Mouse (Mus musculus): ENCODE results near the gene Nus1.

DNA sequence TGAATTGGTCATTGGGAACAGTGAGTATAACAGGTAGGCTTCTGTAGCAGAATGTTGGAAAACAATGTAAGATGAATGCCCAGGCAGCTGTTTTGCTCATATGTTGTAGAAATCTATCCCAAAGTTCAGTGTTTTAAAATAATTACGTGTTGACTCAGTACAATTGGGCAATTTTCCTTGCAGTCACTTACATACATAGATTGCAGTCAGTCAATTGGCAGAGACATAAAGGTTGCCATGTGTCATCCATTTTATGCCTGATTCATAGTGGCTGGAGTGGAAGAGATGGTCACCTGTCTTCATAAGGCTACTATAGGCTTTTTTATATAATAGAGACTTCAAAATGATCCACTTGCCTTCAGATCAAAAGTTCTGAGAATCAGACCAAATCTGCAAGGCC is 3.2 kb downstream of the Nus1 start:
- TF ChIP-seq CTCF (IDR thresholded peaks at IDR 0.05; ENCODE audit: low read depth, low read length) (no peak), POLR2A (IDR thresholded peaks at IDR 0.05; ENCODE audit: insufficient read depth, low read length) (no peak), EP300 (IDR thresholded peaks at IDR 0.05; ENCODE audit: insufficient read depth, low read depth, low read length) (no peak)

Data from ES-Bruce4 (cell line).